Mouse (Mus musculus) heart, postnatal 0 days (tissue): Measurements from ENCODE around the gene Prm2.

Experiments
- CTCF ChIP-seq: IDR thresholded peaks from 2 replicates; pipeline ENCODE4 v1.5.1; 2016; ENCODE audit warnings: antibody characterized with exemption, control low read depth, low read depth
- EP300 ChIP-seq: IDR thresholded peaks from 2 replicates; pipeline ENCODE4 v1.6.1; 2016; ENCODE audit warnings: antibody characterized with exemption, low read depth

GRCm38 (mm10) chr16:10787548-10788058 is 8.3 kb downstream of the Prm2 start:
- TF ChIP-seq CTCF (no peak), EP300 (no peak)
